Mouse (Mus musculus) frontal cortex, postnatal 14 days (tissue): ENCODE results near the gene Ppp4r3a.

Experiments used
- DNase-seq, 2 experiments: peaks; one replicate each; pipeline ENCODE4 v3.0.0; 2022; ENCODE audit warnings: low spot score in 2 of 2

Ppp4r3a gene

DNA sequence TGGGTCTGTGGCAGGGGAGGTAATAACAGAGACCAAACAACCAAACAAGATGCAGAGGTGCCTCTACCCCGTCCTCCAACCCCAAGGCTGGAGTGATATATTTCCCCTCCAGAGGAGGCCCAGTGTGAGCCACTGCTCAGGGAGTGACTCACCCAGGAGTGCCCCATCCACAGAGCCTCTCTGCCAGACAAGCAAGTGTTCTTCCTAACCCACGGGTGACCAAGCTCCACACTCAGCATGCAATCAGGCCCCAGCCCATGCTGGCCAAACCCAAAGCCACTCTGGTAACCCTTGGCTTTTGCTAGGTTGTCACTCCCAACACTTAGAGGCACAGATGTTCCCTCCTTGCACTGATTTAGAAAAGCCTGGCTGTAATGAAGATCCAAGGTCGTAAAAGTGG, 90.4 kb downstream of the Ppp4r3a start:
- no peak for DNase-seq

- no peak for DNase-seq
Measured at GRCm38 (mm10) chr12:100992505-100992904, 91.0 kb downstream of the Ppp4r3a start.

DNA sequence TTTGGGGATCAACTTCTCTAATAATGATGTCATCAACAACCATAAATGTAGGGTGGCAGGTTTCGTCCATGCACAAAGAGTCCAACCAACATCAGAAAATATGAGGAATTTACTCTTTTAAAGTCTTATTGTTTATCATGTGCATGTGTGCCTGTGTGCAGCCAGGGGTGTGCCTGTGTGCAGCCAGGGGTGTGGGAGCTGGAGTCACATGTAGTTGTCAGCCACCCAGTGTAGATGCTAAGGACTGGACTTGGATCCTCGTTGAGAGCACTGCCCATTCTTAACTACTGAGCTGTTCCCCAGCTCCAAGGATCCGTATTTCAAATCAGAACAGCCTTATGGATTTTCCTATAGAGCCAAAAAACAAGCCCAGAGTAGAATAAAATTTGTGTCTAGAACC, 92.4 kb downstream of the Ppp4r3a start:
- no peak for DNase-seq

DNA sequence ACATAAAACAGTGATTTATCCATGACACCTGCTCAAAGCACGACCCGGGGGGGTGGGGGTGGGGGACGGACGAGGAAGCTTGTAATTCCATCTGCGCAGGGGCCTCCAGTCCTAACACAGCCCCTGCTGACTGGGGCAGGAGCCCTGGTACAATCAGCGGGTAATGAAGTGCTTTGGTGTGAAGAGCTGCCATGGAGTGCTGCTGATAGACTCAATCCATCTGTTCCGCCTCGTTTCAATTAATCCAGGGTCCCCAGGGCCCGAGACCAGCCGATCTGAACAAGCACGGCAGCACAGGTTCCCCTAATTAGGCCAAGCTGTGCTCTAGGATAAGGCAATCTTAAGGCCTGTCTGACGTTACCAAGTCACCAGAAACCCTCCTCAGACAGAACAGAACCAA, 93.2 kb downstream of the Ppp4r3a start:
- DNase-seq = no peak

GRCm38 (mm10) chr12:100989780-100990288, 93.7 kb downstream of the Ppp4r3a start:
- DNase-seq = no peak
